Mouse (Mus musculus) kidney, postnatal 0 days (tissue): Measurements from ENCODE around the gene Ctxn2. TPM values are rescaled to one million over a fixed set of nuclear protein-coding genes. Genes with fewer than 3 reads are reported as not detected.

ENCODE experiments used
- ATAC-seq: fragments of 200-750 bp; cut with Nextera tagmentation; replicated peaks from 2 replicates; pipeline ENCODE4 v1.8.0; 2017; ENCODE audit warnings: low read depth, moderate number of reproducible peaks, moderate TSS enrichment, moderate library complexity; ENCODE audit not compliant: low FRiP score
- DNase-seq: peaks from one replicate; pipeline ENCODE4 v3.0.0-alpha.2; 2016; ENCODE audit warnings: low spot score
- H3K27ac ChIP-seq: fragments of 300-500 bp; sonication (generic); 2 replicates; pipeline ENCODE4 v1.5.1; 2014; ENCODE audit warnings: mild to moderate bottlenecking
- H3K27me3 ChIP-seq: fragments of 300-500 bp; sonication (generic); 2 replicates; pipeline ENCODE4 v1.6.1; 2014; ENCODE audit warnings: low read length, mixed read lengths; ENCODE audit not compliant: insufficient read depth
- H3K36me3 ChIP-seq: fragments of 300-500 bp; sonication (generic); 2 replicates; pipeline ENCODE4 v1.6.1; 2014; ENCODE audit warnings: low read length, mixed read lengths; ENCODE audit not compliant: insufficient read depth
- H3K4me1 ChIP-seq: fragments of 300-500 bp; sonication (generic); replicated peaks from 2 replicates; pipeline ENCODE4 v1.6.1; 2014; ENCODE audit warnings: antibody characterized with exemption, low read length, mixed read lengths; ENCODE audit not compliant: insufficient read depth
- H3K4me2 ChIP-seq: fragments of 300-500 bp; sonication (generic); 2 replicates; pipeline ENCODE4 v1.6.1; 2014; ENCODE audit warnings: mild to moderate bottlenecking, low read length, moderate library complexity, mixed read lengths
- H3K4me3 ChIP-seq: fragments of 300-500 bp; sonication (generic); replicated peaks from 2 replicates; pipeline ENCODE4 v1.5.1; 2014; ENCODE audit warnings: low read depth, low read length
- H3K9ac ChIP-seq: fragments of 300-500 bp; sonication (generic); 2 replicates; pipeline ENCODE4 v1.6.1; 2014; ENCODE audit warnings: low read depth, low read length
- H3K9me3 ChIP-seq: fragments of 300-500 bp; sonication (generic); replicated peaks from 2 replicates; pipeline ENCODE4 v1.6.1; 2016; ENCODE audit warnings: low read length, inconsistent platforms, mixed read lengths
- CTCF ChIP-seq: IDR thresholded peaks from 2 replicates; pipeline ENCODE4 v1.5.1; 2016; ENCODE audit warnings: antibody characterized with exemption, low read depth, mild to moderate bottlenecking, moderate library complexity
- WGBS: fragments of 180-500 bp; shearing (Covaris S2); extraction: QIAGEN DNeasy Blood & Tissue Kit; methylation state at CpG from one replicate; pipeline ENCODE4 v1.1.7; 2014; 5-methylcytosine and 5-hydroxymethylcytosine counted together
- polyA plus RNA-seq: library from polyadenylated mRNA; unstranded; fragments of >200 nt; fragmentation: Nextera tagmentation; extraction: Ambion mirVana; gene quantifications from 2 replicates; pipeline ENCODE4 v1.2.1, GENCODE M21; 2015

Gene Ctxn2
- polyA plus RNA-seq, 1 experiment from 2014 or later, result not detected

- Histone ChIP-seq H3K4me1 (no peaks in the 10 kb centered on the region), H3K27ac (peak overlapping the region; percentile 85; the same call in 1 of the 2 replicates), H3K27me3 (no peaks in the 10 kb centered on the region), H3K9ac (peak overlapping the region; percentile 89; the same call in 1 of the 2 replicates), H3K9me3 (no peaks in the 10 kb centered on the region), H3K36me3 (no peaks in the 10 kb centered on the region), H3K4me2 (peak overlapping the region; percentile 86), H3K4me3 (peak overlapping the region; percentile 71)
- ATAC-seq (no peak), DNase-seq (peak; percentile 44)
- no peak for TF ChIP-seq CTCF
- 11% methylated on average over 4 of the region's 4 CpGs for WGBS
Observed at GRCm38 (mm10) chr2:125122288-125122623, 14.2 kb upstream of the Ctxn2 start.

- WGBS, result under 1% methylated on average over 46 of the region's 59 CpGs
- Histone ChIP-seq H3K9me3 (no peaks in the 10 kb centered on the region), H3K9ac (peak overlapping the region; percentile 89), H3K4me2 (peak overlapping the region; percentile 86), H3K4me3 (peak overlapping the region; percentile 71), H3K27ac (peak overlapping the region; percentile 85), H3K27me3 (no peaks in the 10 kb centered on the region), H3K4me1 (no peaks in the 10 kb centered on the region), H3K36me3 (no peaks in the 10 kb centered on the region)
- no peak for TF ChIP-seq CTCF
- DNase-seq, result peak; percentile 34
- peak; percentile 85 for ATAC-seq
Observed at GRCm38 (mm10) chr2:125122624-125123476, 13.6 kb upstream of the Ctxn2 start.

GRCm38 (mm10) chr2:125123477-125123852, 13.0 kb upstream of the Ctxn2 start, which contains the start of gene Myef2:
Gene Myef2 (minus strand): TSS chr2:125123661.
- H3K27me3 ChIP-seq, result no peaks in the 10 kb centered on the region
- WGBS, result under 1% methylated on average over 38 of the region's 48 CpGs
- H3K27ac ChIP-seq, result peak within 1 kb of the TSS; percentile 85
- TF ChIP-seq CTCF, result no peak
- H3K4me3 ChIP-seq, result peak within 1 kb of the TSS; percentile 71
- H3K9ac ChIP-seq, result peak within 1 kb of the TSS; percentile 89
- no peaks in the 10 kb centered on the region for H3K4me1 ChIP-seq
- peak; percentile 89 for DNase-seq
- no peaks in the 10 kb centered on the region for H3K9me3 ChIP-seq
- H3K36me3 ChIP-seq, result no peaks in the 10 kb centered on the region
- peak within 1 kb of the TSS; percentile 86 for H3K4me2 ChIP-seq
- peak; percentile 92 for ATAC-seq

- TF ChIP-seq CTCF, result no peak
- H3K9ac ChIP-seq, result no peak overlapping the region
- no peaks in the 10 kb centered on the region for H3K36me3 ChIP-seq
- H3K4me2 ChIP-seq, result no peak overlapping the region
- H3K4me1 ChIP-seq, result no peaks in the 10 kb centered on the region
- ATAC-seq (no peak), DNase-seq (no peak)
- H3K4me3 ChIP-seq, result no peak overlapping the region
- H3K9me3 ChIP-seq, result no peaks in the 10 kb centered on the region
- WGBS, result 33% methylated on average over 4 of the region's 4 CpGs
- H3K27ac ChIP-seq, result no peak overlapping the region
- no peaks in the 10 kb centered on the region for H3K27me3 ChIP-seq
Observed at GRCm38 (mm10) chr2:125125824-125126223, 10.7 kb upstream of the Ctxn2 start.

GRCm38 (mm10) chr2:125126792-125127191, 9.7 kb upstream of the Ctxn2 start:
- H3K4me1 ChIP-seq, result no peaks in the 10 kb centered on the region
- TF ChIP-seq CTCF, result no peak
- WGBS, result 83% methylated on average over 3 of the region's 3 CpGs

GRCm38 (mm10) chr2:125134113-125134512, 2.4 kb upstream of the Ctxn2 start:
- Histone ChIP-seq H3K27me3 (no peaks in the 10 kb centered on the region), H3K4me2 (no peak overlapping the region), H3K36me3 (no peaks in the 10 kb centered on the region), H3K4me3 (no peak overlapping the region), H3K9ac (no peak overlapping the region), H3K4me1 (0 out of 2 replicates have a peak, but pooled peaks cover 4% of the 10 kb centered on the region), H3K27ac (no peak overlapping the region), H3K9me3 (no peaks in the 10 kb centered on the region)
- no peak for TF ChIP-seq CTCF
- ATAC-seq, result no peak
- WGBS, result 55% methylated on average over 4 of the region's 4 CpGs
- no peak for DNase-seq

More at GRCm38 (mm10) chr2:125126792-125127191, 9.7 kb upstream of the Ctxn2 start:
- Histone ChIP-seq H3K4me3 (no peak overlapping the region), H3K4me2 (no peak overlapping the region), H3K27ac (no peak overlapping the region), H3K27me3 (no peaks in the 10 kb centered on the region), H3K9me3 (no peaks in the 10 kb centered on the region), H3K36me3 (no peaks in the 10 kb centered on the region), H3K9ac (no peak overlapping the region)
- DNase-seq, result no peak
- ATAC-seq, result no peak
